Mouse (Mus musculus) Patski (cell line): ENCODE measurements around the gene Sfxn5. TPM values are rescaled to one million over a fixed set of nuclear protein-coding genes. Genes with fewer than 3 reads are reported as not detected.

Source experiments
- ATAC-seq: fragments of 100-300 bp; one replicate; pipeline ENCODE4 v1.8.0; 2021
- CTCF ChIA-PET: fragments of 350-600 bp; sonication (Branson Sonifier 250); formaldehyde crosslinking; loops from one replicate; lab custom pipeline; 2022; ENCODE audit warnings: inconsistent platforms; lab: Charles Lee
- POLR2A ChIA-PET: fragments of 350-600 bp; sonication (Branson Sonifier 250); formaldehyde crosslinking; loops from one replicate; lab custom pipeline; 2022; ENCODE audit warnings: antibody characterized with exemption, inconsistent platforms; lab: Charles Lee
- DNase-seq: peaks from one replicate; pipeline ENCODE4 v3.0.0-alpha.2; 2011; ENCODE audit warnings: low read depth, low spot score
- H3K27me3 ChIP-seq: fragments of 371-371 bp; one replicate; pipeline ENCODE4 v1.5.1; 2021
- CTCF ChIP-seq: fragments of 100-300 bp; IDR thresholded peaks from one replicate; pipeline ENCODE4 v1.5.1; 2021
- in situ Hi-C: fragments of 300-500 bp; cut with MboI; formaldehyde crosslinking; loops from 3 replicates; pipeline ENCODE4 v1.11.1; 2018; ENCODE audit warnings: low pct_unique_long_range_greater_than_20kb, mixed read lengths
- polyA plus RNA-seq: library from polyadenylated mRNA; unstranded; gene quantifications from one replicate; pipeline ENCODE4 v1.2.3, GENCODE M21; 2021

Sfxn5 gene
- polyA plus RNA-seq, 1 experiment from 2014 or later = 10.9 TPM

- CTCF ChIA-PET = no interaction called here
Observed at GRCm38 (mm10) chr6:85276571-85276970, 56.7 kb downstream of the Sfxn5 start.

GRCm38 (mm10) chr6:85272436-85272835 lies 60.8 kb downstream of the Sfxn5 start:
- TF ChIP-seq CTCF = no peak
- CTCF ChIA-PET = interaction anchor here (0.9 to 1.1 kb wide), 2 partner anchors 19 kb away, joined by 3 read pairs; no protein-coding TSS in a partner anchor
- in situ Hi-C loops = no loop called here
- POLR2A ChIA-PET = interaction anchor here (1.1 kb wide), 1 partner anchor 17 kb away, joined by 3 read pairs; no protein-coding TSS in a partner anchor
- ATAC-seq (no peak), DNase-seq (no peak)
- no peaks in the 10 kb centered on the region for H3K27me3 ChIP-seq

More at GRCm38 (mm10) chr6:85276571-85276970, 56.7 kb downstream of the Sfxn5 start:
- H3K27me3 ChIP-seq = no peaks in the 10 kb centered on the region
- no peak for ATAC-seq
- in situ Hi-C loops = no loop called here
- POLR2A ChIA-PET = interaction anchor here (0.8 kb wide), 1 partner anchor 8 kb away, joined by 8 read pairs; no protein-coding TSS in a partner anchor
- TF ChIP-seq CTCF = no peak
- DNase-seq = no peak

GRCm38 (mm10) chr6:85266060-85266459 lies 67.2 kb downstream of the Sfxn5 start:
- ChIA-PET POLR2A (no interaction called here), CTCF (interaction anchor here (1.0 kb wide), 1 partner anchor 29 kb away, joined by 3 read pairs; no protein-coding TSS in a partner anchor)
- DNase-seq (no peak), ATAC-seq (no peak)
- no peaks in the 10 kb centered on the region for H3K27me3 ChIP-seq
- in situ Hi-C loops = no loop called here
- TF ChIP-seq CTCF = no peak

GRCm38 (mm10) chr6:85264982-85265518 lies 68.2 kb downstream of the Sfxn5 start:
- in situ Hi-C loops = loop anchor here (5.0 kb wide), 2 partner anchors 82 to 132 kb away; no protein-coding TSS in a partner anchor
- TF ChIP-seq CTCF = no peak
- POLR2A ChIA-PET = no interaction called here
- ATAC-seq (no peak), DNase-seq (no peak)
- no peaks in the 10 kb centered on the region for H3K27me3 ChIP-seq
- CTCF ChIA-PET = no interaction called here

GRCm38 (mm10) chr6:85262865-85263515 lies 70.2 kb downstream of the Sfxn5 start:
- TF ChIP-seq CTCF = peak; percentile 80
- CTCF ChIA-PET = interaction anchor here (0.7 to 3.6 kb wide), 7 partner anchors 16 to 150 kb away, joined by 3 to 14 read pairs (median 5); no protein-coding TSS in a partner anchor
- ATAC-seq = no peak
- POLR2A ChIA-PET = no interaction called here
- in situ Hi-C loops = loop anchor here (5.0 kb wide), 2 partner anchors 84 to 134 kb away; no protein-coding TSS in a partner anchor
- no peaks in the 10 kb centered on the region for H3K27me3 ChIP-seq
- no peak for DNase-seq

- ATAC-seq = no peak
- ChIA-PET POLR2A (no interaction called here), CTCF (interaction anchor here (1.5 kb wide), 1 partner anchor 21 kb away, joined by 3 read pairs; no protein-coding TSS in a partner anchor)
- in situ Hi-C loops = no loop called here
- DNase-seq = no peak
- H3K27me3 ChIP-seq = no peaks in the 10 kb centered on the region
- TF ChIP-seq CTCF = no peak
Observed at GRCm38 (mm10) chr6:85259094-85259630, 74.1 kb downstream of the Sfxn5 start.

GRCm38 (mm10) chr6:85255578-85255977 lies 77.6 kb downstream of the Sfxn5 start:
- no peaks in the 10 kb centered on the region for H3K27me3 ChIP-seq
- TF ChIP-seq CTCF = no peak
- CTCF ChIA-PET = interaction anchor here (1.3 kb wide), 1 partner anchor 18 kb away, joined by 5 read pairs; no protein-coding TSS in a partner anchor
- no peak for DNase-seq
- in situ Hi-C loops = no loop called here
- ATAC-seq = no peak
- POLR2A ChIA-PET = interaction anchor here (1.4 kb wide), 1 partner anchor 16 kb away, joined by 3 read pairs; no protein-coding TSS in a partner anchor

GRCm38 (mm10) chr6:85253994-85254541 lies 79.2 kb downstream of the Sfxn5 start:
- POLR2A ChIA-PET = interaction anchor here (1.0 kb wide), 1 partner anchor 92 kb away, joined by 3 read pairs; no protein-coding TSS in a partner anchor
- peak; percentile 53 for ATAC-seq
- peak; percentile 39 for DNase-seq
- no peaks in the 10 kb centered on the region for H3K27me3 ChIP-seq
- in situ Hi-C loops = no loop called here
- no peak for TF ChIP-seq CTCF
- CTCF ChIA-PET = interaction anchor here (0.8 to 1.4 kb wide), 3 partner anchors 11 to 19 kb away, joined by 3 read pairs; no protein-coding TSS in a partner anchor

GRCm38 (mm10) chr6:85253275-85253674 lies 79.9 kb downstream of the Sfxn5 start:
- POLR2A ChIA-PET = interaction anchor here (0.6 to 1.0 kb wide), 3 partner anchors 74 to 148 kb away, joined by 3 to 7 read pairs (median 4); no protein-coding TSS in a partner anchor
- ATAC-seq (no peak), DNase-seq (no peak)
- CTCF ChIA-PET = interaction anchor here (0.8 to 1.4 kb wide), 3 partner anchors 10 to 19 kb away, joined by 3 read pairs; no protein-coding TSS in a partner anchor
- H3K27me3 ChIP-seq = no peaks in the 10 kb centered on the region
- no peak for TF ChIP-seq CTCF
- in situ Hi-C loops = no loop called here
